Mouse (Mus musculus) embryonic facial prominence, embryonic 10.5 days (tissue): ENCODE data around the gene Car1. TPM values are rescaled to one million over a fixed set of nuclear protein-coding genes. Genes with fewer than 3 reads are reported as not detected.
"Not testable (repeated sequence)": the region's sequence is repeated elsewhere in the genome, so short reads cannot be mapped to it uniquely, and the experiment has no call there.

ENCODE experiments used
- DNase-seq: peaks from one replicate; pipeline ENCODE4 v3.0.0-alpha.2; 2017; ENCODE audit warnings: low spot score
- H3K27ac ChIP-seq: fragments of 300-500 bp; sonication (generic); replicated peaks from 2 replicates; pipeline ENCODE4 v1.5.1; 2016; ENCODE audit warnings: mild to moderate bottlenecking
- H3K27me3 ChIP-seq: fragments of 300-500 bp; sonication (generic); replicated peaks from 2 replicates; pipeline ENCODE4 v1.6.1; 2016; ENCODE audit warnings: low read depth, mild to moderate bottlenecking; ENCODE audit not compliant: poor library complexity, severe bottlenecking
- H3K36me3 ChIP-seq: fragments of 300-500 bp; sonication (generic); replicated peaks from 2 replicates; pipeline ENCODE4 v1.6.1; 2016; ENCODE audit warnings: mild to moderate bottlenecking, moderate library complexity
- H3K4me1 ChIP-seq: fragments of 300-500 bp; sonication (generic); 2 replicates; pipeline ENCODE4 v1.6.1; 2016
- H3K4me3 ChIP-seq: fragments of 300-500 bp; sonication (generic); 2 replicates; pipeline ENCODE4 v1.5.1; 2016; ENCODE audit warnings: mild to moderate bottlenecking, moderate library complexity
- H3K9me3 ChIP-seq: fragments of 300-500 bp; sonication (generic); 2 replicates; pipeline ENCODE4 v1.6.1; 2016; ENCODE audit warnings: mild to moderate bottlenecking
- WGBS: fragments of 180-500 bp; shearing (Covaris S2); methylation state at CpG from one replicate; pipeline ENCODE4 v1.1.7; 2016; 5-methylcytosine and 5-hydroxymethylcytosine counted together
- polyA plus RNA-seq: library from polyadenylated mRNA; unstranded; fragments of >200 nt; fragmentation: Nextera tagmentation; extraction: Ambion mirVana; gene quantifications from 2 replicates; pipeline ENCODE4 v1.2.1, GENCODE M21; 2016

Gene Car1
- polyA plus RNA-seq, 1 experiment from 2014 or later: 0.16 TPM

GRCm38 (mm10) chr3:14776497-14777162, 31.5 kb downstream of the Car1 start:
- WGBS: 71% methylated on average over 3 of the region's 3 CpGs
- H3K27me3 ChIP-seq: not testable (repeated sequence)

DNA sequence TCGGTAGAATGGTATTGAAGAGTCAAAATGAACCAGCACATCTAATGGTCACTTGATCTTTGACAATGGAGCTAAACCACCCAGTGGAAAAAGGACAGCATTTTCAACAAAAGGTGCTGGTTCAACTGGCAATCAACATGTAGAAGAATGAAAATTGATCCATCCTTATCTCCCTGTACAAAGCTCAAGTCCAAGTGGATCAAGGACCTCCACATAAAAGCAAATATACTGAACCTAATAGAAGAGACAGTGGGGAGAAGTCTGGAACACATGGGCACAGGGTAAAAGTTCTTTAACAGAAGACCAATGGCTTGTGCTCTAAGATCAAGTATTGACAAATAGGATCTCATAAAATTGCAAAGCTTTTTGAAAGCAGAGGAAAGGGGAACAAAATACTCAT, 33.6 kb downstream of the Car1 start:
- H3K27me3 ChIP-seq, DNase-seq, H3K27ac ChIP-seq, H3K36me3 ChIP-seq, H3K4me1 ChIP-seq, H3K4me3 ChIP-seq, H3K9me3 ChIP-seq: not testable (repeated sequence)
- WGBS: 83% methylated on average over 1 of the region's 1 CpGs

More at GRCm38 (mm10) chr3:14776497-14777162, 31.5 kb downstream of the Car1 start:
- H3K9me3 ChIP-seq, H3K27ac ChIP-seq, H3K4me1 ChIP-seq, DNase-seq, H3K4me3 ChIP-seq, H3K36me3 ChIP-seq: not testable (repeated sequence)

DNA sequence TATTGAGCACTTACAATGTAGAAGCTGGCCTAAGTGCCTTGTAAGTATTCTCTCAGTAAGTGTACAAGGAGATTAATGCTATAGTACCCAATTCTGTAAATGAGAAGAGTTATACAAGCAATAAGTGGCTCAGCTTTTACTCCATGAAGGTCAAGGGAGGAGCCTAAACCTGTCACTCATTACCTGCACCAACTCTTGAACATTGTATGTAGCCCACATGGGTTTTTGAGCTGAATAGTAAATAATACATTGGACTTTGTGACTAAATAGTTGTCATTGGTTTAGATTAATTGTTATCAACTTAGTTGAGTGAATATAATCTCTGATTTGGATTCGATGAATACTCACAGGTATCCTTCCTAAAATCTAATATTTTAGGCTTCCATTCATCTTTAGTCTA, 35.7 kb downstream of the Car1 start:
- not testable (repeated sequence) for H3K9me3 ChIP-seq, H3K27me3 ChIP-seq, H3K36me3 ChIP-seq, H3K4me1 ChIP-seq, H3K27ac ChIP-seq, H3K4me3 ChIP-seq, DNase-seq
- 87% methylated on average over 1 of the region's 1 CpGs for WGBS

DNA sequence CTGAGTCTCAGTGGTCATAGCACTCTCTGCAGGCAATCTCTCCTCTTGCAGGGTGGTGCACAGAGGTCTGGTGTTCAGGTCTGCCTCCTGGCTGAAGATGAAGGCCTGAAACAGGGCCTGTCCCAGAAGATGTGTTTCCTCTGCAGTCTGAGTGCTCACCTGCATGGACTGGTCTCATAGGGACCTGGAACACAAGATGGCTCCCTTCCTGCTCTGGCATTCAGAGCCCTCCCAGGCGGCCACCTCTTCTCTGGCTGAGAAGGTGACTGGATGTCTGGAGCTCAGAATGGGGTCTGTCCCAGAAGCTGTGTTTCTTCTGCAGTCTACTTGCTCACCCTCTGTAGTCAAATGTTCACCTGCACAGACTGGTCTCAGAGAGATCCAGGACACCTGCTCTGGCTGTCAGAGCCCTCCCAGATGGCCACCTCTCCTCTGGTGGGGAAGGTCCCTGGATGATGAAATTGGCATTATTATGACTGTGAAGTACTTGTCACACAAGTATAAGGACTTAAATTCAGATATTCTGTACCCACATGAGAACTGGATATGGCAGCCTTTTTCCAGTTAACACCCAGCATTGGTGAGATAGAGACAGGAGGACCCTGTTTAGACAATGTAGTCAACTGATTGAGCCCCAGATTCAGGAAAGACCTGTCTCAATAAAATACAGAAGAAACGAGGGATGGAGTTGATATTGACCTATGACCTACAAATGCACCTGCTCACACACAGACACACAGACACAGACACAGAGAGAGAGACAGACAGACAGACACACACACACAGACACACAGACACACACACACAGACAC, 43.2 kb downstream of the Car1 start:
- H3K36me3 ChIP-seq: no peaks in the 10 kb centered on the region
- no peak overlapping the region for H3K4me3 ChIP-seq
- no peaks in the 10 kb centered on the region for H3K27me3 ChIP-seq
- no peak for DNase-seq
- WGBS: 78% methylated on average over 2 of the region's 2 CpGs
- no peak overlapping the region for H3K27ac ChIP-seq
- no peaks in the 10 kb centered on the region for H3K9me3 ChIP-seq
- no peaks in the 10 kb centered on the region for H3K4me1 ChIP-seq

GRCm38 (mm10) chr3:14755716-14756115, 52.5 kb downstream of the Car1 start:
- H3K27me3 ChIP-seq: no peaks in the 10 kb centered on the region
- H3K4me3 ChIP-seq: no peak overlapping the region
- no peak for DNase-seq
- H3K9me3 ChIP-seq: no peaks in the 10 kb centered on the region
- H3K4me1 ChIP-seq: no peaks in the 10 kb centered on the region
- H3K36me3 ChIP-seq: no peaks in the 10 kb centered on the region
- no peak overlapping the region for H3K27ac ChIP-seq
- 87% methylated on average over 1 of the region's 1 CpGs for WGBS

DNA sequence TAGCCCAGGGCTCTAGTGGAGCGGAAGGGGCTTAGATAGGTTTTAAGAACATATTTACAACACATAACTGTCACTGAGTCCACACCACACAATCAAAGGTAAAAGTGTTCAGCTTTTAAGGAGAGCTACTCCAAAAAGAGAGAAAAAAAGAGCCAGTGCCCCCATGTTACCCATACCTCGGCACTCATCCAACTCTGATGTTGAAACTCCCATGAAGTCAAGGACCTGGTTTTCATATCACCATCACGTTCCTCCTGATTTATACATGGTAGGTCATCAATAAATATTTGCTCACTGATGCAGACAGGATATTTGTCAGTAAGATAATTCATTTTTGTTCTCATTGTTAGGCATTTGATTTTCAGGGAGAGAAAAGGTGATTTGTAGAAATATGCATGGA, 62.1 kb downstream of the Car1 start:
- Histone ChIP-seq H3K27ac (no peak overlapping the region), H3K4me1 (no peaks in the 10 kb centered on the region), H3K27me3 (no peaks in the 10 kb centered on the region), H3K4me3 (no peak overlapping the region), H3K9me3 (no peaks in the 10 kb centered on the region), H3K36me3 (no peaks in the 10 kb centered on the region)
- DNase-seq: no peak
- WGBS: 89% methylated on average over 3 of the region's 3 CpGs

GRCm38 (mm10) chr3:14738261-14738660, 69.9 kb downstream of the Car1 start:
- Histone ChIP-seq H3K4me3 (no peak overlapping the region), H3K9me3 (no peaks in the 10 kb centered on the region), H3K27ac (no peak overlapping the region), H3K27me3 (no peaks in the 10 kb centered on the region), H3K36me3 (no peaks in the 10 kb centered on the region), H3K4me1 (no peaks in the 10 kb centered on the region)
- no peak for DNase-seq
- WGBS: 90% methylated on average over 2 of the region's 2 CpGs

DNA sequence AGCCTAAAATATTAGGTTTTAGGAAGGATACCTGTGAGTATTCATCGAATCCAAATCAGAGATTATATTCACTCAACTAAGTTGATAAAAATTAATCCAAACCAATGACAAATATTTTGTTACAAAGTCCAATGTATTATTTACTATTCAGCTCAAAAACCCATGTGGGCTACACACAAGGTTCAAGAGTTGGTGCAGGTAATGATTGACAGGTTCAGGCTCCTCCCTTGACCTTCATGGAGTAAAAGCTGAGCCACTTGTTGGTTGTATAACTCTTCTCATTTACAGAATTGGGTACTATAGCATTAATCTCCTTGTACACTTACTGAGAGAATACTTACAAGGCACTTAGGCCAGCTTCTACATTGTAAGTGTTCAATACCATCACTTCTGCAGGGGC, 80.7 kb downstream of the Car1 start:
- DNase-seq, H3K4me1 ChIP-seq, H3K36me3 ChIP-seq, H3K27me3 ChIP-seq, H3K4me3 ChIP-seq, H3K27ac ChIP-seq, H3K9me3 ChIP-seq: not testable (repeated sequence)
- WGBS: 92% methylated on average over 1 of the region's 1 CpGs

DNA sequence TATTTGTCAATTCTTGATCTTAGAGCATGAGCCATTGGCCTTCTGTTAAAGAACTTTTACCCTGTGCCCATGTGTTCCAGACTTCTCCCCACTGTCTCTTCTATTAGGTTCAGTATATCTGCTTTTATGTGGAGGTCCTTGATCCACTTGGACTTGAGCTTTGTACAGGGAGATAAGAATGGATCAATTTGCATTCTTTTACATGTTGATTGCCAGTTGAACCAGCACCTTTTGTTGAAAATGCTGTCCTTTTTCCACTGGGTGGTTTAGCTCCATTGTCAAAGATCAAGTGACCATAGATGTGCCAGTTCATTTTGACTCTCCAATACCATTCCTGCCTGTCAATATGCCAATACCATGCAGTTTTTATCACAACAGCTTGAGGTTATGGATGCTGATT, 82.7 kb downstream of the Car1 start:
- H3K9me3 ChIP-seq, H3K4me1 ChIP-seq, H3K27me3 ChIP-seq, H3K4me3 ChIP-seq, H3K36me3 ChIP-seq, DNase-seq, H3K27ac ChIP-seq: not testable (repeated sequence)

Other genes with a start within 250 kb of the Car1 start
- 453 and 455 TPM in 2 replicates for gene 1810022K09Rik, start 197.1 kb downstream of the Car1 start, polyA plus RNA-seq
- 3.5 and 4.1 TPM in 2 replicates for gene Car13, start 166.6 kb downstream of the Car1 start, polyA plus RNA-seq
- gene Car3, start 55.1 kb upstream of the Car1 start, polyA plus RNA-seq: 1.7 and 2.0 TPM in 2 replicates
- 72.8 and 77.4 TPM in 2 replicates for gene Car2, start 77.9 kb upstream of the Car1 start, polyA plus RNA-seq